Mouse (Mus musculus) megakaryocyte progenitor cell, adult 5-6 weeks (primary cell): ENCODE results near the gene Lactb. TPM values are rescaled to one million over a fixed set of nuclear protein-coding genes. Genes with fewer than 3 reads are reported as not detected.

Source experiments
- total RNA-seq, 2 experiments: library from RNA; stranded (forward) in 1 of 2; stranded (reverse) in 1 of 2; fragments of 157-497, 149-512 nt in 1 of 2; fragments of 200-1000 nt in 1 of 2; gene quantifications; 2 replicates each; pipeline versions ENCODE4 v1.2.3 to v1.2.4; 2015 to 2017

The Lactb gene
- total RNA-seq, 2 experiments from 2014 or later: 36.1 to 38.4 TPM

Other genes with a start within 250 kb of the Lactb start
- gene Aph1b, start 180.0 kb downstream of the Lactb start, total RNA-seq (2015): 1.3 TPM in 2 replicates
- 0.30 and 1.2 TPM in 2 replicates for gene Aph1b, start 180.0 kb downstream of the Lactb start, total RNA-seq (2017)
- gene Gm10647, start 178.4 kb downstream of the Lactb start, total RNA-seq (2015): not detected in 2 replicates
- 0.10 TPM in 1 of 2 replicates, not detected in the other for gene Gm10647, start 178.4 kb downstream of the Lactb start, total RNA-seq (2017)
- 4.1 and 7.4 TPM in 2 replicates for gene Aph1c, start 140.8 kb downstream of the Lactb start, total RNA-seq (2015)
- 0.96 and 3.0 TPM in 2 replicates for gene Aph1c, start 140.8 kb downstream of the Lactb start, total RNA-seq (2017)
- gene Rab8b, start 55.8 kb downstream of the Lactb start, total RNA-seq (2015): 45.6 and 48.8 TPM in 2 replicates
- 78.3 and 81.2 TPM in 2 replicates for gene Rab8b, start 55.8 kb downstream of the Lactb start, total RNA-seq (2017)
- 550 and 649 TPM in 2 replicates for gene Rps27l, start 29.4 kb downstream of the Lactb start, total RNA-seq (2015)
- gene Rps27l, start 29.4 kb downstream of the Lactb start, total RNA-seq (2017): 166 and 174 TPM in 2 replicates
- gene Tpm1, start 73.9 kb upstream of the Lactb start, total RNA-seq (2015): 33.1 and 43.8 TPM in 2 replicates
- 47.0 and 50.4 TPM in 2 replicates for gene Tpm1, start 73.9 kb upstream of the Lactb start, total RNA-seq (2017)